Mouse (Mus musculus): Measurements from ENCODE around the gene Rab19. TPM values are rescaled to one million over a fixed set of nuclear protein-coding genes. Genes with fewer than 3 reads are reported as not detected.
"Not testable (repeated sequence)": the region's sequence is repeated elsewhere in the genome, so short reads cannot be mapped to it uniquely, and the experiment has no call there.

The Rab19 gene
- polyA plus RNA-seq, 1 experiment from 2014 or later = 0.39 TPM

DNA sequence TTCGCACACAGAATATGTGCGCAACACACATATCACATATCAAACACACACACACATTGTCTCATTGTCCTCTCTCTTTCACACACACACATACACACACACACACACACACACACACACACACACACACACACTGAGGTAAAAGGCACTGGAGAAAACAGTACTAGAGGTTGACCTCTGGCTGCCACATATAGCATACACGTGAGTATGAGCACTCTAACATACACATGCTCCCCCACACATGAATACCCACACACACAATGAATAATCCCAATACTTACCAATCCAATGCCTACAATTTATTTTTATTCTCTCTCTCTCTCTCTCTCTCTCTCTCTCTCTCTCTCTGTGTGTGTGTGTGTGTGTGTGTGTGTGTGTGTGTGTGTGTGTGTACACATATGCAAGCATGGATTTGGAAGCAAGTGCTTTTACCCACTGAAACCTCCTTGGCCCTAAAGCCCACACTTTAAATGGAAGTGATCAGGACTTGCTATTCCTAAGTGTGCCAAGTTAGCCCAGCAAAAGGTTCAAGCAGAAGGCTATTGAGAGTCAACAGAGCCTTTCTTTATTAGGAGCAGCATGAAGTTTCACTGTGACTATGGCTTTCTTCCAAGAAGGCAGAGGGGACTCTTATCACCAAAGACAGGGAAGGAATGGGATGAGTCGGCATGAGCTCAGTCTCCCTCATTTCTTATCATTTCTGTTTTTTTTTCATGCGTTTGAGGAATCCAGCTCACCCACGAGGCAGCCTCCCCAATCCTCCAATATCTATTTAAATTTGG, 48.2 kb downstream of the Rab19 start:
- Histone ChIP-seq H3K9me3 (ENCODE audit: control insufficient read depth, low read length) (no peaks in the 10 kb centered on the region), H3K27me3 (ENCODE audit: control insufficient read depth, insufficient read depth, low read length) (no peaks in the 10 kb centered on the region), H3K4me1 (replicated peaks; ENCODE audit: control insufficient read depth, insufficient read depth, low read length) (no peaks in the 10 kb centered on the region), H3K4me2 (replicated peaks; ENCODE audit: low read depth, low read length) (no peak overlapping the region), H3K9ac (ENCODE audit: low read depth, low read length) (no peak overlapping the region), H3K36me3 (ENCODE audit: control insufficient read depth, insufficient read depth, low read length) (no peaks in the 10 kb centered on the region), H3K4me3 (ENCODE audit: low read depth, low read length) (no peak overlapping the region), H3K27ac (ENCODE audit: low read depth, low read length) (no peak overlapping the region)
- 90% methylated on average over 6 of the region's 6 CpGs for WGBS
- DNase-seq (ENCODE audit: low spot score) = no peak
- no peak for ATAC-seq (ENCODE audit: low FRiP score)

DNA sequence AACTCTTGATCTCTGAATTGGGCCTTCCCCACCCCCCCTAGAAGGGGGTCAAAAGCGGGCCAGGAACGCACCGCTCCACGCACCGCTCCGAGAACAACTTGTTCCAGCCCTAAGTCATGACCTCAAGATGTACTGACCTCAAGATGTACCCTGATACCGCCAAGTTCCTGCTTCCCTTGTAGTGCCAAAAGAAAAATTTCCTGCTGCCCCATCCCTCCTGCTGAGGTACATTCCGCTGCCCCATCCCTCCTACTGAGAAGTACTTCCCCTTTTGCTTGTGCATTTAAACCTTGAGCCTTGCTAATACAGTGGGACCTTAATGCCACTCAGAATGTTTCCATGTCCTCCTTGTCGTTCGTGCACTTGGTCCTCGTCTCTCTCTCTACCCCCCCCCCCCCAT, 49.7 kb downstream of the Rab19 start:
- no peaks in the 10 kb centered on the region for H3K4me1 ChIP-seq (replicated peaks; ENCODE audit: control insufficient read depth, insufficient read depth, low read length)
- ATAC-seq (ENCODE audit: low FRiP score) (no peak), DNase-seq (ENCODE audit: low spot score) (no peak)
- H3K36me3 ChIP-seq (ENCODE audit: control insufficient read depth, insufficient read depth, low read length) = no peaks in the 10 kb centered on the region
- no peaks in the 10 kb centered on the region for H3K9me3 ChIP-seq (ENCODE audit: control insufficient read depth, low read length)
- H3K4me3 ChIP-seq (ENCODE audit: low read depth, low read length) = no peak overlapping the region
- no peaks in the 10 kb centered on the region for H3K27me3 ChIP-seq (ENCODE audit: control insufficient read depth, insufficient read depth, low read length)
- WGBS = 61% methylated on average over 11 of the region's 11 CpGs
- H3K4me2 ChIP-seq (replicated peaks; ENCODE audit: low read depth, low read length) = no peak overlapping the region
- H3K9ac ChIP-seq (ENCODE audit: low read depth, low read length) = no peak overlapping the region
- H3K27ac ChIP-seq (ENCODE audit: low read depth, low read length) = no peak overlapping the region

DNA sequence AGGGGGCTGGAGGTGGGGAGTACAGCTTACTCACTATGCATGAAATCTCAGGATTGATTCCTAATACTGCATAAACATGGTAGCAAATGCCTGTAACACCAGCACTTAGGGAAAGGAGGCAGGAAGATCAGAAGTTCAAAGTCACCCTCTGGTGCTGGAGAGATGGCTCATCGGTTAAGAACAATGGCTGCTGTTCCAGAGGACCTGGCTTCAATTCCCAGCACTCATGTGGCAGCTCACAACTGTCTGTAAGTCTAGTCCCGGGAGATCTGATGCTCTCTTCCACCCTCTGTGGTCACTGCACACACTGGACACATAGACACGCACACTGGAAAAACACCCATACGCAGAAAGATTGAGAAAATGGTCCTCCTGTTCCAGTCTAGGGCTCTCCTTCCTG, 52.2 kb downstream of the Rab19 start:
- 91% methylated on average over 4 of the region's 4 CpGs for WGBS
- no peaks in the 10 kb centered on the region for H3K27me3 ChIP-seq (ENCODE audit: control insufficient read depth, insufficient read depth, low read length)
- DNase-seq (ENCODE audit: low spot score) (no peak), ATAC-seq (ENCODE audit: low FRiP score) (no peak)
- H3K9me3 ChIP-seq (ENCODE audit: control insufficient read depth, low read length) = no peaks in the 10 kb centered on the region
- H3K4me3 ChIP-seq (ENCODE audit: low read depth, low read length) = no peak overlapping the region
- H3K27ac ChIP-seq (ENCODE audit: low read depth, low read length) = no peak overlapping the region
- H3K36me3 ChIP-seq (ENCODE audit: control insufficient read depth, insufficient read depth, low read length) = no peaks in the 10 kb centered on the region
- no peak overlapping the region for H3K9ac ChIP-seq (ENCODE audit: low read depth, low read length)
- no peak overlapping the region for H3K4me2 ChIP-seq (replicated peaks; ENCODE audit: low read depth, low read length)
- no peaks in the 10 kb centered on the region for H3K4me1 ChIP-seq (replicated peaks; ENCODE audit: control insufficient read depth, insufficient read depth, low read length)

DNA sequence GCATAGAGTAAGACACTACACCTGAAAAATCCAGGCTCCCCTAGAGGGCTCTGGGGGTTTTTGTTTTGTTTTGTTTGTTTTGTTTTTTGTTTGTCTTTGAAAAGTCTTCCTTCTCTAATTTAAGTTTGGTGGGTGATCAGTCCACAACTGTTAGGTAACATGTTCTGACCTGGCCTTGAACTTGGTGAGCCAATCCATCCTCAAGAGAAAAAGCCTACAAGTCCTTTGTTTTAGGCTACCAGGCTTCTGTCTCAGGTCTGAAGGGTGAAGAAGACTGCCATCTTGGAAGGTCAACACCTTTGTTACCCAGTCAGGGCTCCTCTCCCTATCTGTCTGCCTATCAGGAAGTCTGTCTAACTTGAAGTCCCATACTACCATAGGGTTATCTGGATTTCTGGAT, 52.7 kb downstream of the Rab19 start:
- Histone ChIP-seq H3K36me3 (ENCODE audit: control insufficient read depth, insufficient read depth, low read length) (no peaks in the 10 kb centered on the region), H3K27me3 (ENCODE audit: control insufficient read depth, insufficient read depth, low read length) (no peaks in the 10 kb centered on the region), H3K27ac (ENCODE audit: low read depth, low read length) (no peak overlapping the region), H3K4me3 (ENCODE audit: low read depth, low read length) (no peak overlapping the region), H3K9me3 (ENCODE audit: control insufficient read depth, low read length) (no peaks in the 10 kb centered on the region), H3K4me2 (replicated peaks; ENCODE audit: low read depth, low read length) (no peak overlapping the region), H3K4me1 (replicated peaks; ENCODE audit: control insufficient read depth, insufficient read depth, low read length) (no peaks in the 10 kb centered on the region), H3K9ac (ENCODE audit: low read depth, low read length) (no peak overlapping the region)
- no peak for DNase-seq (ENCODE audit: low spot score)
- no peak for ATAC-seq (ENCODE audit: low FRiP score)

DNA sequence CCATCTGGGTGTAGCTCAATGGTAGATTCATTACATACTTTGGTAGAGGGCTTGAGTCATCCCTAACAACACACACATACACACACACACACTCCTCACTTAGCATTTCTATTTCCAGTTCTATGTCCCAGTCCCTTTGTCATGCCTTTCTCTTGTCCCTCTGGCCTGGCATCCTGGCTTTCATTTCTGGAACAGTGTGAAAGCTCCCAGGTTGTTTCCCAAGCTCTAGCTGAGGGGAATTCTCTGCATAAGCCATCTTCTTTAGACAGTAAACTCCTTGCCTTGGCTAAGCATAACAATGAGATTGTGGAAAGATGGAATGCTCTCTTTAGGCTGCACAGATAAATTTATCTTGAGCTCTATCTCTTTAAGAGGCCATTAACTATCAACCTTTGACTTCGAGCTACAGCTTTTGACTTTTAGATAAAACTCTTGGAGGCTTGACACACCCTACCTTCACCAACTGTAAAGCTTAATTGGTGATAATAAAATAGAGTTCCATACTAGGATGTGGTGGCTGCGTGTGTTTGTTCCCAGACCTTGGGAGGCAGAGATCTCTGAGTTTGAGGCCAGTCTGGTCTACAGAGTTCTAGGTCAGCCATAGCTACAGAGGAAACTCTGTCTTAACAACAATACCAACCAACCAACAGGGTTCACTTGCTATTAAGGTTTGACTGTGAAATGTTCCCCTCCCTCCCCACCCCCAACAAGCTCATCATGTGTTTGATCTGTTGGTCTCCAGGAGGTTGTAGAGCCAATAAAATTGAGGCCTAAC, 53.3 kb downstream of the Rab19 start:
- H3K36me3 ChIP-seq (ENCODE audit: control insufficient read depth, insufficient read depth, low read length) = no peaks in the 10 kb centered on the region
- H3K27me3 ChIP-seq (ENCODE audit: control insufficient read depth, insufficient read depth, low read length) = no peaks in the 10 kb centered on the region
- H3K4me2 ChIP-seq (replicated peaks; ENCODE audit: low read depth, low read length) = no peak overlapping the region
- DNase-seq (ENCODE audit: low spot score) (no peak), ATAC-seq (ENCODE audit: low FRiP score) (no peak)
- H3K27ac ChIP-seq (ENCODE audit: low read depth, low read length) = 0 out of 2 replicates have a peak overlapping the region, but pooled peaks have one; percentile 18
- no peak overlapping the region for H3K9ac ChIP-seq (ENCODE audit: low read depth, low read length)
- 83% methylated on average over 2 of the region's 2 CpGs for WGBS
- H3K4me1 ChIP-seq (replicated peaks; ENCODE audit: control insufficient read depth, insufficient read depth, low read length) = no peaks in the 10 kb centered on the region
- H3K4me3 ChIP-seq (ENCODE audit: low read depth, low read length) = no peak overlapping the region
- no peaks in the 10 kb centered on the region for H3K9me3 ChIP-seq (ENCODE audit: control insufficient read depth, low read length)

DNA sequence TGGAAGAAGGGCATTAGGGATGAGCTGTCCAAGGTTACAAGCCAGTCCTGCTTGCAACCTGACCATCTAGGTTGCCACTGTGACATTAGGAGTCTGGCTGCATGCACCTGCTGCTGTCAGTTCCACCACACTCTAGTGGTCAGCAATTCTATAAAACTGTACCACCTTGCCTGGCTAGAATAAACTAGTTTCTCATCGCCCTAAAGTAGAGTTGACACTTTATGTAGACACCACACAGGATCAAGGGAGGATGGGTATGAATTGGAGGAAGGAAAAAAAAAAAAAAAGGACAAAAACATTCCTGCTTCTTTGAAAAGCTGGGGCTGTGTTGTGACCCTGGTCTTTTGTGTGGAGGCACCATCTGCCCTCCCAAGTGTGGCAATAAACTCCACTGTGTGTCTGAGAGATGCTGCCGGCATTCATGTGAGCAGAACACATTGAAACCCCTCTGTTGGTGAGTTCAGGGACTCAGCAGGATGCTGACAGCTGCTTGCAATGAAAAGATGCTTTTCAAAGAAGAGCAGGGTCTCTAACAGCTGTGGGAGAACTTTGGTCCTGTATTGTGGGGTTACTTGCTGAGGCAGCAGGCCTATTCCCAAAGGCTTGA, 54.0 kb downstream of the Rab19 start:
- H3K4me3 ChIP-seq (ENCODE audit: low read depth, low read length) = no peak overlapping the region
- no peak overlapping the region for H3K9ac ChIP-seq (ENCODE audit: low read depth, low read length)
- no peaks in the 10 kb centered on the region for H3K4me1 ChIP-seq (replicated peaks; ENCODE audit: control insufficient read depth, insufficient read depth, low read length)
- H3K36me3 ChIP-seq (ENCODE audit: control insufficient read depth, insufficient read depth, low read length) = no peaks in the 10 kb centered on the region
- 0 out of 2 replicates have a peak overlapping the region, but pooled peaks have one; percentile 18 for H3K27ac ChIP-seq (ENCODE audit: low read depth, low read length)
- ATAC-seq (ENCODE audit: low FRiP score) = peak; percentile 90
- peak; percentile 57 for DNase-seq (ENCODE audit: low spot score)
- WGBS = 20% methylated on average over 2 of the region's 2 CpGs
- no peak overlapping the region for H3K4me2 ChIP-seq (replicated peaks; ENCODE audit: low read depth, low read length)
- no peaks in the 10 kb centered on the region for H3K9me3 ChIP-seq (ENCODE audit: control insufficient read depth, low read length)
- H3K27me3 ChIP-seq (ENCODE audit: control insufficient read depth, insufficient read depth, low read length) = no peaks in the 10 kb centered on the region

DNA sequence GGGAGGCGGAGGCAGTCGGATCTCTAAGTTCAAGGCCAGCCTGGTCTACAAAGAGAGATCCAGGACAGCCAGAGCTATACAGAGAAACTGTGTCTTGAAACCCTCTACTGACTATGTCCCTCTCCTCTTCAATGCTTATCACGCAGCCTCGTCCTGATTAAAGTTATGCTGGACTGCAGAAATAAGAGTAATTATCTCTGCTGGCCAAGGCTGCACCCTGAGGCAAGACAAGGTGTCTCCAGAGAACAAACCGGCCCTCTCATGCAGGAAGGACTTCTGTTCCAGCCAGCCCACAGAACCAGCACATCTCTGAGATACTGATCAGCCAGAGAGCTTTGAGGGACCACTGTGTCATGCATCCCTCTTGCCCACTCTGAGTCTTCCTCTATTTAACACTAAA, 54.9 kb downstream of the Rab19 start:
- Histone ChIP-seq H3K4me2 (replicated peaks; ENCODE audit: low read depth, low read length) (no peak overlapping the region), H3K27ac (ENCODE audit: low read depth, low read length) (no peak overlapping the region), H3K27me3 (ENCODE audit: control insufficient read depth, insufficient read depth, low read length) (no peaks in the 10 kb centered on the region), H3K4me3 (ENCODE audit: low read depth, low read length) (no peak overlapping the region), H3K9me3 (ENCODE audit: control insufficient read depth, low read length) (no peaks in the 10 kb centered on the region), H3K36me3 (ENCODE audit: control insufficient read depth, insufficient read depth, low read length) (no peaks in the 10 kb centered on the region), H3K4me1 (replicated peaks; ENCODE audit: control insufficient read depth, insufficient read depth, low read length) (no peaks in the 10 kb centered on the region), H3K9ac (ENCODE audit: low read depth, low read length) (no peak overlapping the region)
- ATAC-seq (ENCODE audit: low FRiP score) (no peak), DNase-seq (ENCODE audit: low spot score) (no peak)
- WGBS = 87% methylated on average over 5 of the region's 5 CpGs

DNA sequence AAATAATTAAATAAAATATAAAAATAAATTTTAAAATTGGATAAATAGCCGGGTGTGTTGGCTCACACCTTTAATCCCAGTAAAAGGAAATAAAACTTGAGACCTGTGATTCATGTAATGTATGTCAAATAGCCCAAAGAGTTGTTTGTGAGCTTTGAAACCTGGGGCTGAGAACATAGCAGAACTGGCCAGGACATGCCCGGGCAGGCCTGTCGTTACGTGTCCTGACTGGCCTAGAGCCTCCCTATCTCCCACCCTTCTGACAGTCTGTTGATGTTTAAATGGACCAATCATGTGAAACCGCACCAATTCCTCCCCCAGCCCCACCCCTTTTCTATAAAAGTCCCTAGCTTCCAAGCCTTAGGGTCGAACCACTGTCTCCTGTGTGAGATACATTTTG, 56.5 kb downstream of the Rab19 start:
- WGBS = 95% methylated on average over 6 of the region's 6 CpGs
- not testable (repeated sequence) for H3K36me3 ChIP-seq (ENCODE audit: control insufficient read depth, insufficient read depth, low read length); H3K9me3 ChIP-seq (ENCODE audit: control insufficient read depth, low read length); H3K4me3 ChIP-seq (ENCODE audit: low read depth, low read length); H3K4me2 ChIP-seq (replicated peaks; ENCODE audit: low read depth, low read length); H3K27ac ChIP-seq (ENCODE audit: low read depth, low read length); DNase-seq (ENCODE audit: low spot score); H3K27me3 ChIP-seq (ENCODE audit: control insufficient read depth, insufficient read depth, low read length); H3K9ac ChIP-seq (ENCODE audit: low read depth, low read length); H3K4me1 ChIP-seq (replicated peaks; ENCODE audit: control insufficient read depth, insufficient read depth, low read length); ATAC-seq (ENCODE audit: low FRiP score)
